Mouse (Mus musculus) cortical plate, adult 2 months (tissue): ENCODE measurements around the gene Prkag1.

Source experiments
- CTCF ChIP-seq: fragments of 200-500 bp; IDR thresholded peaks from 2 replicates; pipeline ENCODE4 v1.5.1; 2011; ENCODE audit warnings: mild to moderate bottlenecking, control low read depth, low read length; ENCODE audit not compliant: insufficient read depth; ENCODE audit errors: extremely low read depth
- POLR2A ChIP-seq: fragments of 200-500 bp; IDR thresholded peaks from 2 replicates; pipeline ENCODE4 v1.6.1; 2011; ENCODE audit warnings: mild to moderate bottlenecking, low read length, control low read depth; ENCODE audit not compliant: insufficient read depth; ENCODE audit errors: extremely low read depth

GRCm38 (mm10) chr15:98859319-98860043, 28.2 kb upstream of the Prkag1 start:
- TF ChIP-seq CTCF (no peak), POLR2A (no peak)
